Mouse (Mus musculus): ENCODE measurements around the gene A930018P22Rik. TPM values are rescaled to one million over a fixed set of nuclear protein-coding genes. Genes with fewer than 3 reads are reported as not detected.

The A930018P22Rik gene
- total and polyA plus RNA-seq, 2 experiments from 2014 or later, result 0.42 TPM; not detected in 1

- no peaks in the 10 kb centered on the region for H3K9me3 ChIP-seq (replicated peaks; ENCODE audit: control insufficient read depth, low read length)
- no peak for ATAC-seq (ENCODE audit: insufficient read depth, low read depth)
- H3K36me3 ChIP-seq (replicated peaks; ENCODE audit: control insufficient read depth, insufficient read depth, low read length), result no peaks in the 10 kb centered on the region
Measured at GRCm38 (mm10) chr2:104163978-104164487, 41.5 kb downstream of the A930018P22Rik start.

GRCm38 (mm10) chr2:104165631-104166030 is 43.1 kb downstream of the A930018P22Rik start:
- ATAC-seq (ENCODE audit: insufficient read depth, low read depth), result no peak

More at GRCm38 (mm10) chr2:104163978-104164487, 41.5 kb downstream of the A930018P22Rik start:
- TF ChIP-seq CTCF (IDR thresholded peaks at IDR 0.05; ENCODE audit: low read depth), result no peak
- no peak for TF ChIP-seq EP300 (IDR thresholded peaks at IDR 0.05; ENCODE audit: low read depth)
- no peak overlapping the region for H3K27ac ChIP-seq (ENCODE audit: low read depth)
- no peaks in the 10 kb centered on the region for H3K4me1 ChIP-seq (ENCODE audit: control insufficient read depth, insufficient read depth)
- H3K4me3 ChIP-seq (ENCODE audit: low read depth, low read length), result no peak overlapping the region
- no peaks in the 10 kb centered on the region for H3K27me3 ChIP-seq (ENCODE audit: control insufficient read depth, insufficient read depth, low read length)
- 81% methylated on average over 4 of the region's 4 CpGs for WGBS
- no peak for DNase-seq (ENCODE audit: low spot score)
- H3K4me2 ChIP-seq (ENCODE audit: low read depth, low read length), result no peak overlapping the region
- H3K9ac ChIP-seq (replicated peaks; ENCODE audit: low read depth, low read length), result no peak overlapping the region

GRCm38 (mm10) chr2:104167765-104168164 is 45.2 kb downstream of the A930018P22Rik start:
- Histone ChIP-seq H3K4me2 (ENCODE audit: low read depth, low read length) (no peak overlapping the region), H3K4me1 (ENCODE audit: control insufficient read depth, insufficient read depth) (no peaks in the 10 kb centered on the region), H3K9ac (replicated peaks; ENCODE audit: low read depth, low read length) (no peak overlapping the region), H3K27ac (ENCODE audit: low read depth) (no peak overlapping the region), H3K4me3 (ENCODE audit: low read depth, low read length) (no peak overlapping the region), H3K27me3 (ENCODE audit: control insufficient read depth, insufficient read depth, low read length) (no peaks in the 10 kb centered on the region), H3K9me3 (replicated peaks; ENCODE audit: control insufficient read depth, low read length) (no peaks in the 10 kb centered on the region), H3K36me3 (replicated peaks; ENCODE audit: control insufficient read depth, insufficient read depth, low read length) (no peaks in the 10 kb centered on the region)
- no peak for ATAC-seq (ENCODE audit: insufficient read depth, low read depth)
- WGBS, result 91% methylated on average over 23 of the region's 23 CpGs
- TF ChIP-seq EP300 (IDR thresholded peaks at IDR 0.05; ENCODE audit: low read depth) (no peak), CTCF (IDR thresholded peaks at IDR 0.05; ENCODE audit: low read depth) (no peak)
- no peak for DNase-seq (ENCODE audit: low spot score)

More at GRCm38 (mm10) chr2:104165631-104166030, 43.1 kb downstream of the A930018P22Rik start:
- H3K4me1 ChIP-seq (ENCODE audit: control insufficient read depth, insufficient read depth), result no peaks in the 10 kb centered on the region
- no peak for TF ChIP-seq CTCF (IDR thresholded peaks at IDR 0.05; ENCODE audit: low read depth)
- no peak for TF ChIP-seq EP300 (IDR thresholded peaks at IDR 0.05; ENCODE audit: low read depth)
- no peak overlapping the region for H3K4me3 ChIP-seq (ENCODE audit: low read depth, low read length)
- no peak overlapping the region for H3K4me2 ChIP-seq (ENCODE audit: low read depth, low read length)
- H3K27ac ChIP-seq (ENCODE audit: low read depth), result no peak overlapping the region
- H3K36me3 ChIP-seq (replicated peaks; ENCODE audit: control insufficient read depth, insufficient read depth, low read length), result no peaks in the 10 kb centered on the region
- no peak overlapping the region for H3K9ac ChIP-seq (replicated peaks; ENCODE audit: low read depth, low read length)
- no peak for DNase-seq (ENCODE audit: low spot score)
- no peaks in the 10 kb centered on the region for H3K27me3 ChIP-seq (ENCODE audit: control insufficient read depth, insufficient read depth, low read length)
- WGBS, result 62% methylated on average over 2 of the region's 2 CpGs
- no peaks in the 10 kb centered on the region for H3K9me3 ChIP-seq (replicated peaks; ENCODE audit: control insufficient read depth, low read length)

- WGBS, result 87% methylated on average over 17 of the region's 17 CpGs
- H3K9me3 ChIP-seq (replicated peaks; ENCODE audit: control insufficient read depth, low read length), result no peaks in the 10 kb centered on the region
- no peaks in the 10 kb centered on the region for H3K36me3 ChIP-seq (replicated peaks; ENCODE audit: control insufficient read depth, insufficient read depth, low read length)
- ATAC-seq (ENCODE audit: insufficient read depth, low read depth), result no peak
- no peak overlapping the region for H3K27ac ChIP-seq (ENCODE audit: low read depth)
- no peak overlapping the region for H3K9ac ChIP-seq (replicated peaks; ENCODE audit: low read depth, low read length)
- H3K4me1 ChIP-seq (ENCODE audit: control insufficient read depth, insufficient read depth), result no peaks in the 10 kb centered on the region
- H3K4me2 ChIP-seq (ENCODE audit: low read depth, low read length), result no peak overlapping the region
- H3K4me3 ChIP-seq (ENCODE audit: low read depth, low read length), result no peak overlapping the region
- TF ChIP-seq CTCF (IDR thresholded peaks at IDR 0.05; ENCODE audit: low read depth) (no peak), EP300 (IDR thresholded peaks at IDR 0.05; ENCODE audit: low read depth) (no peak)
- DNase-seq (ENCODE audit: low spot score), result no peak
- no peaks in the 10 kb centered on the region for H3K27me3 ChIP-seq (ENCODE audit: control insufficient read depth, insufficient read depth, low read length)
Measured at GRCm38 (mm10) chr2:104168186-104168896, 45.8 kb downstream of the A930018P22Rik start.

GRCm38 (mm10) chr2:104172695-104173348 is 50.3 kb downstream of the A930018P22Rik start:
- H3K27ac ChIP-seq (ENCODE audit: low read depth), result no peak overlapping the region
- no peak for DNase-seq (ENCODE audit: low spot score)
- H3K36me3 ChIP-seq (replicated peaks; ENCODE audit: control insufficient read depth, insufficient read depth, low read length), result no peaks in the 10 kb centered on the region
- H3K4me2 ChIP-seq (ENCODE audit: low read depth, low read length), result no peak overlapping the region
- ATAC-seq (ENCODE audit: insufficient read depth, low read depth), result no peak
- 56% methylated on average over 11 of the region's 11 CpGs for WGBS
- no peaks in the 10 kb centered on the region for H3K27me3 ChIP-seq (ENCODE audit: control insufficient read depth, insufficient read depth, low read length)
- TF ChIP-seq EP300 (IDR thresholded peaks at IDR 0.05; ENCODE audit: low read depth), result no peak
- no peak for TF ChIP-seq CTCF (IDR thresholded peaks at IDR 0.05; ENCODE audit: low read depth)
- H3K4me1 ChIP-seq (ENCODE audit: control insufficient read depth, insufficient read depth), result peaks cover 20% of the 10 kb centered on the region
- no peak overlapping the region for H3K9ac ChIP-seq (replicated peaks; ENCODE audit: low read depth, low read length)
- no peaks in the 10 kb centered on the region for H3K9me3 ChIP-seq (replicated peaks; ENCODE audit: control insufficient read depth, low read length)
- H3K4me3 ChIP-seq (ENCODE audit: low read depth, low read length), result no peak overlapping the region

Data from heart, postnatal 0 days (tissue).